Mouse (Mus musculus): Measurements from ENCODE around the gene Gpr18.
"Not testable (repeated sequence)": the region's sequence is repeated elsewhere in the genome, so short reads cannot be mapped to it uniquely, and the experiment has no call there.

Gene Gpr18

GRCm38 (mm10) chr14:121879266-121879840 is 36.2 kb downstream of the Gpr18 start:
- DNase-seq, result peak in 1 of 2 experiments; percentile 12

- DNase-seq, result no peak
Observed at GRCm38 (mm10) chr14:121878859-121879206, 36.7 kb downstream of the Gpr18 start.

GRCm38 (mm10) chr14:121878176-121878858 is 37.3 kb downstream of the Gpr18 start, which contains the start of gene Ubac2:
TSS of gene Ubac2 (plus strand) at chr14:121878620.
- DNase-seq, result peak; percentile 97 to 100

- DNase-seq, result no peak
Observed at GRCm38 (mm10) chr14:121877640-121878039, 37.9 kb downstream of the Gpr18 start.

DNA sequence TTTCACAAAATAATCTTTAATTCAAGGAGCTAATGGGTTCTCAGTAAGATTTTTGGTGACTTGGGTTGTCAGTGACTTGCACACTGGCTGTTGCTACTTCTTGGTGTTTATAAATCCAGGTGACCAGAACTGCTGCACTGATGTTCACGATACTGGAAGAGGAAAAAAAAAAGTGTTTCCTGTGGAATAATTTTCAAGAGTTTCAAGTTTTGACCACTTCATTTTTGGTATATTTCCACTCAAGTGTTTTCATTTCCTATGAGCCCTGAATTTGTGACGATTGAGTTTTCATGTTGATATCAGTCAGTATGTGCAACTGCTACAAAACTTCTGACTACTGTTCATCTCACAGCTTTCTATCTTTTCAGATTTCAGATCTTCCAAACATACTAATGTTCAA is 38.7 kb downstream of the Gpr18 start:
- no peak for DNase-seq

DNA sequence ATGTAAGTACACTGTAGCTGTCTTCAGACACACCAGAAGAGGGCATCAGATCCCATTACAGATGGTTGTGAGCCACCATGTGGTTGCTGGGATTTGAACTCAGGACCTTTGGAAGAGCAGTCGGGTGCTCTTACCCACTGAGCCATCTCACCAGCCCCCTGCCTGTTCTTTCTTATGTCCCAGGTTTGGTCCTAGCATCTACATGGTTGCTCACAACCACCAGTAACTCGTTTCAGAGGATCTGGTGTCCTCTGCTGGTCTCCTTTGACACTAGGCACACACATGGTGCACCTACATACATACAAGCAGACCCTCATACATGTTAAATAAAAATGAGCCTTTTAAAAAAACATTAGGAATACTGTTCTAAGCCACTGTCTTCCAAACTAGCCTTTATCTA is 39.4 kb downstream of the Gpr18 start:
- not testable (repeated sequence) for DNase-seq

GRCm38 (mm10) chr14:121873646-121874045 is 41.9 kb downstream of the Gpr18 start:
- DNase-seq, result no peak

- no peak for DNase-seq
Observed at GRCm38 (mm10) chr14:121873172-121873571, 42.4 kb downstream of the Gpr18 start.

- DNase-seq, result no peak
Observed at GRCm38 (mm10) chr14:121872760-121873159, 42.8 kb downstream of the Gpr18 start.

- DNase-seq, result no peak
Observed at GRCm38 (mm10) chr14:121869111-121869510, 46.5 kb downstream of the Gpr18 start.

DNA sequence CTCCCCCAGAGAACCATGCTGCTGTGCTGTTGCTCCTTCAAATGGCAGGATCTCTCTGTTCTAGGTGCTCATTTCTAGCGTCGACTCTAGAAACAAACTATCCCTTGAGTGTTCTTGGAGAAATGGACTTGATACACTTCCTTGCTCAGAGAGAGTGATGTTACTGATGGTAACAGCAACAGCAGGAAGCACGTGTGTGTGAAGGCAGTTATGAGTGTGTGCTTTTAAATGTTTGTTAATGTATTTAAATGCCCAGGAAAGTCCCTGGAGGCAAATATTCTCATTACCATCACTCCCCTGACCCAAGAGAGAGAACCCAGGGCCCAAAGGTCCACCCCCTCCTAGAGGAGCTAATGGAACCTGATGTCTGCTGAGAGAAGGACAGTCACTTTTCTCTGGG is 49.0 kb downstream of the Gpr18 start:
- no peak for DNase-seq

DNA sequence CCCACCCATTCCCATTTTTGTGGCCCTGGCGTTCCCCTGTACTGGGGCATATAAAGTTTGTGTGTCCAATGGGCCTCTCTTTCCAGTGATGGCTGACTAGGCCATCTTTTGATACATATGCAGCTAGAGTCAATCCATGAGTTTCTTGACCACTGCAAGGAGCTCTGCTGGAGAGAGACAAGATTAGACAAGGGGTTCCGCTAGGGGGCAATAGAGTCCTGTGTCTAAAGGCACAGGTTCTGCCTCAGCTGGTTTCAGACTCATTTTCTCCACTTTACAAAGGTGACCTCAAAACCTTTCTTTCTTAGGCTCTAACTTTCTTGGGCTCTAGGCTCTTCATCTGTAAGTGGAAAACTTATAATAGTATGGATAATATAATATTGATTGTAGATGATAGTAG is 50.4 kb downstream of the Gpr18 start:
- peak; percentile 78 to 80 for DNase-seq
